Mouse (Mus musculus) thymus, postnatal 4 days (tissue): ENCODE results near the gene Gm17018.

ENCODE experiments used
- DNase-seq: peaks from one replicate; pipeline ENCODE4 v3.0.0; 2021

The Gm17018 gene

GRCm38 (mm10) chr19:45549128-45549915, 11.1 kb upstream of the Gm17018 start:
- no peak for DNase-seq

GRCm38 (mm10) chr19:45549948-45550347, 10.5 kb upstream of the Gm17018 start:
- DNase-seq: no peak

- no peak for DNase-seq
Observed at GRCm38 (mm10) chr19:45552187-45552586, 8.2 kb upstream of the Gm17018 start.

GRCm38 (mm10) chr19:45554136-45554535, 6.3 kb upstream of the Gm17018 start:
- no peak for DNase-seq

- DNase-seq: no peak
Observed at GRCm38 (mm10) chr19:45565925-45566715, 5.7 kb downstream of the Gm17018 start.

GRCm38 (mm10) chr19:45567367-45567766, 7.0 kb downstream of the Gm17018 start:
- no peak for DNase-seq

GRCm38 (mm10) chr19:45573033-45573432, 12.6 kb downstream of the Gm17018 start:
- no peak for DNase-seq

- DNase-seq: peak; percentile 92
Observed at GRCm38 (mm10) chr19:45573861-45574267, 13.4 kb downstream of the Gm17018 start.

GRCm38 (mm10) chr19:45574339-45574898, 14.0 kb downstream of the Gm17018 start:
- peak; percentile 40 for DNase-seq

- peak; percentile 74 for DNase-seq
Observed at GRCm38 (mm10) chr19:45574941-45575631, 14.7 kb downstream of the Gm17018 start.

- peak; percentile 47 for DNase-seq
Observed at GRCm38 (mm10) chr19:45575632-45576001, 15.2 kb downstream of the Gm17018 start.

GRCm38 (mm10) chr19:45577141-45577750, 16.8 kb downstream of the Gm17018 start:
- DNase-seq: peak; percentile 74

- DNase-seq: peak; percentile 39
Observed at GRCm38 (mm10) chr19:45578976-45579375, 18.6 kb downstream of the Gm17018 start.

- no peak for DNase-seq
Observed at GRCm38 (mm10) chr19:45579416-45579815, 19.0 kb downstream of the Gm17018 start.

- no peak for DNase-seq
Observed at GRCm38 (mm10) chr19:45580235-45580634, 19.8 kb downstream of the Gm17018 start.

- DNase-seq: peak; percentile 80
Observed at GRCm38 (mm10) chr19:45581257-45581656, 20.8 kb downstream of the Gm17018 start.

GRCm38 (mm10) chr19:45582161-45582560, 21.7 kb downstream of the Gm17018 start:
- no peak for DNase-seq

GRCm38 (mm10) chr19:45583136-45583535, 22.7 kb downstream of the Gm17018 start:
- no peak for DNase-seq

GRCm38 (mm10) chr19:45584856-45585620, 24.6 kb downstream of the Gm17018 start:
- DNase-seq: no peak

- no peak for DNase-seq
Observed at GRCm38 (mm10) chr19:45586850-45587249, 26.4 kb downstream of the Gm17018 start.

- DNase-seq: no peak
Observed at GRCm38 (mm10) chr19:45587509-45588292, 27.3 kb downstream of the Gm17018 start.
